Mouse (Mus musculus): ENCODE results near the gene Umps.

Gene Umps

DNA sequence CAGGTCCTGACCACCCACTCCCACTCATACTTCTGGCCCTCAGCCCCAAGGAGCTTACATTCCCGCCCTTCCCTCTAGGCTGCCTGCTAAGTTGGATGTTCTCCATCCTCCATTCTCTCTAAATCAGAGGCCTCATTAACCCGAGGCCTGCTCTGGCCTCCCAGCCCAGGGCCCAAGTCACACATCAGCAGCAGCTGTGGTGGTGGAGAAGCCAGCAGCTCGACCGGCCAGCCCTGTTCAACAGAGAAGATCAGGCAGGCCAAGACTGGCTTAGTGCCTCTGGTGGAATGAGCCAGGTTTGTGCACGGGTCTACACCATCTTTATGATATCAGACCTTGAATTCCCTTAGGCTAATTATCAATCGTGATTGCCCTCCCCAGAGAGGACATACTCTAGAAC is 36.1 kb downstream of the Umps start:
- no peak for DNase-seq (ENCODE audit: low spot score)

DNA sequence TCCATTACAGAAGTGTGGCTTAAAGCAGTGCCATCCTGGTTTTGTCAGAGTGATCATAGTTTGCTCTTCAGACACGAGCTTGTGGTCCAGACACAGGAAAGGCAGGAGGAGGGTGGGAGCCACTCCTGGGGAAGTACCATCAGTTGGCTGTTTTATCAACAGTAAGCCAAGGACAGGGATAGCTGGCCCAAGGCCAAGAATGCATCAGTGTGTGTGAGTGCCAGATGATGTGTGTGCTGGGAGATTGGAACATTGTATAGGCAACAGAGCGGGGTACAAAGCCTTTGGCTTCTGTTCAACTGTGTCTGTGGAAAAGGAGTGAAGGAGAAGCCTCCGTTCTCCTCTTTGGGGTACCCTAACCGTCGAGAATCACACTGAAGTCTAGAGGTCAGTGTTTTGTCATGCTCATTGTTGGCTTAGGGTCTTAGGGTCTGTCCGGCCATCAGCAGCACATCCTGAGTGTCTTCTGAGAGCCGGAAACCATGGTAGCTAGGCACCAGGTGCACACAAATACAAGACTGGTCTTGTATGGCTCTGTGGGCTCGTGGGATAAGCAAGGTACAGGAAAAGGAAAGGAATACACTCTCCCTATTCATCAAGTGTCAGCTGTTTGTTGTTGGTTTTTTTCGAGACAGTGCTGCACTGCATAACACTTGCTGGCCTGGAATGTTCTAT is 37.9 kb downstream of the Umps start:
- DNase-seq (ENCODE audit: low spot score), result no peak

DNA sequence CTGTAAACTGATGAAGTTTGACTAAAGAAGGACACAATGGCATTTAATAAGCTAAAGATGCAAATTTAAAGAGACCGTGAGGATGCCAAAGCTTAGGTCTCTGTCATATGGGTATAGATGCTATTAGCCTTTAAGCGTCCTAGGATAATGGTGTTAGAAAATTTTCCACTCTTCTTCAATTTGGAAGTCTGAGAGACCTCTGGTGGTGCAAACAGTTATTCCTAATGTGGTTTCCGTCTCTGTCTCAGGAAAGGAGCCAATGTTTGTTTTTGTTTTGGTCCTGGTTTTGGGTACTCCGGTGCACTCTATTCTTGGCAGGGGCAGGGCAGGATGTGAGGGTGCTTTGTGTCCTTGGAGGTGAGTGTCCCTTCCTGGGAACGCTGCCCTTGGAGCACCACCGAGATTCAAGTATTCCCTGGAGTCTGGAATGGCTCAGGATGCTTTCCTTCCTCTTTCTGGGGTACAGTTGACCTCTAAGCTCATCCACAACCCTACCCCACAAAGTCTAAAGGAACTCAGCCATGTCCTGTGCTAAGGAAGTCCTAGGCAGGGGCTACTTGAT is 39.5 kb downstream of the Umps start:
- DNase-seq (ENCODE audit: low spot score), result no peak

DNA sequence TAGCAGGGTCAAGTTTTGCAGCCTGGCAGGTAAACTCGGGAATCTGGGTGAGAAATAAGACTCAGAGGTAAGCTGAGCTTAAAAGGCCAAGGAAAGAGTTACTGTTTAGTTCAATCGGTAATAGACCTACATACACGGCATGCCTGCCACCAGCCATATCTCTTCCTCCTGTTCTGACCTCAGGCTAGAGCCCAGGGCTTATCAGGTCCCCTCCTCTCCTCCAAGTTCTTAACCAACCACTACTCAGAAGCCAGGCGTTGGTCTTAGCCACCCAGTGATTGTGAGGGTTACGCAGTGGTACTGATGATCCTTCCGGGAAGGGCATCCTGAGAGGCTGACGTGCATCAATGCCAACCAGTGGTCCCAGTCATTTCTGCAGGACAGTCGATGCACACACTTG is 43.1 kb downstream of the Umps start:
- DNase-seq (ENCODE audit: low spot score), result no peak

DNA sequence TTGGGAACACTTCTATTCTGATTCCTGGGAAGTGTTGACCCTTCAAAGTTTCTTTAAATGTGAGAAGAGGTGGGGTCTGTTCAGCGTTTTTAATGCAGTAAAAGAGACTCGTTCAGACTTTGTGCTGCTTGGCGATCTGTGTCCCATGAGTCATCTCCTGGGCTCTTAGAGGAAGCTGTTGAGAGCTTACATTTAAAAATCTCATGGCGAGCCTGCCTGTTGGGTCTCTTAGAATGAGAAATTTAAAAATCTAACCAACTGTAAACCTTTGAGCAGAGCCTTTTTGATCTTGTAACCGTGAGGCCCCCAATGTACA is 43.9 kb downstream of the Umps start:
- DNase-seq (ENCODE audit: low spot score), result no peak

- no peak for DNase-seq (ENCODE audit: low spot score)
These were observed 44.5 kb downstream of the Umps start for GRCm38 (mm10) chr16:33922111-33923000.

GRCm38 (mm10) chr16:33921514-33921913 is 45.3 kb downstream of the Umps start:
- no peak for DNase-seq (ENCODE audit: low spot score)

DNA sequence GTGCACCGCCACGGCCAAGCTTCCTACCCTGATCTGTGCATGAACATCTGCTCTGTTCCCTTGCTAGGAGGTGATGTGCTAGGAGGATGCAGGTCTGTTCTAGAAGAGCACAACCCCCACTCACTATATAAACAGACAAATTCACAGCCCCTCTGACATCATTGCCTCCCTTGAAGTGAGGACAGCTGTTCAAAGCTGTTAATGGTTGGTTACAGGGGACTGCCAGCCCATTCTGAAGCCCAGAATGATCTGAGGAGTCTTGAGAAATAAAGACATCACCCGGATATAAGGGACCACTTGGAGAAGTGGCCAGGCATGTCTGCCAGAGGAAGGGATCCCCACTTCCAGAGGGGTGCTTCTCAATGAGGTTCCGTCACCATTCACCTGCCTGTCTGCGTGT is 48.9 kb downstream of the Umps start:
- DNase-seq (ENCODE audit: low spot score), result no peak

DNA sequence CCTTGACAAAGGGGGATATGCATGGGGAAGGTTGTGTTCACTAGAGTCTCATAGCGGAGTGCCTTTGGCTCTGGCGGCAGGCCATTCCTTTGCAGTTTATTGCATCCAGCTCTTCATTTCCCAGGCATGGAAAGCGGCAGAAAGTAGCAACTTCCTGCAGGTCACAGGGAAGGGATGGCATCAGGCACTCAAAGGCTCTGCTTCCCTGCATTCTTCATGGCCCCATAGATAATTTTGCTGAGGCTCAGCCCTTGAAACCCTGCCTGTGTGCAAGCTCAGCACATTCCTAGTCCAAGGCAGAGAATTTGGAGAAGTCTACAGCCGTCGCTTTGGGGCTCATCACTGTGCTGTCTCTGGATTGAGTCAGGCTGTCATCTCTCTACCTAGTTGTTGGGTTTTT is 49.4 kb downstream of the Umps start:
- no peak for DNase-seq (ENCODE audit: low spot score)

- DNase-seq (ENCODE audit: low spot score), result no peak
These were observed 50.2 kb downstream of the Umps start for GRCm38 (mm10) chr16:33916473-33917251.

GRCm38 (mm10) chr16:33914997-33915396 is 51.8 kb downstream of the Umps start:
- DNase-seq (ENCODE audit: low spot score), result no peak

GRCm38 (mm10) chr16:33908239-33908638 is 58.6 kb downstream of the Umps start:
- no peak for DNase-seq (ENCODE audit: low spot score)
